Mouse (Mus musculus): ENCODE results near the gene Grrp1. TPM values are rescaled to one million over a fixed set of nuclear protein-coding genes. Genes with fewer than 3 reads are reported as not detected.

The Grrp1 gene
- polyA plus RNA-seq, 1 experiment from 2014 or later = 10.1 TPM

DNA sequence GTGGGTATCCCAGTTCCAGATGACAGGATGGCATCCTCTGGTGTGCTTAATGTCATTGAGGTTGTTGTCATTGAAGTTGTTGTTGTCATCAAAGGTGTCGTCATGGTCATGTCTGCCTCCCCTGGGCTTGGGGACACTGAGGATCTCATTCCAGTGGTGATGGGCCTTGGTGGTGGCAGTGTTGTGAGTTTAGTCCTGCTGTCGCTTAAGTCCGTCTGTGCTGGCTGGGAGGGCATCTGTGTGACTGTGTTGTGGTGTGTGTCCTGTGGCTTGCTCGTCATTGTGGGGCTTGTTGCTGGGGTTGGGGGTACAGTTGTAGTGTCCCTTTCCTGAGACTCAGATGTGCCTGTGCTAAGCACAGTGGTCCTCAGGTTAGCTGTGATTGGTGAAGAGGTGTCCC lies 51.0 kb downstream of the Grrp1 start, which contains the start of gene Gm7534:
Gene Gm7534 (minus strand): TSS at position 101 of the 400 bp plus-strand sequence.
- Histone ChIP-seq H3K36me3 (ENCODE audit: control insufficient read depth, insufficient read depth, low read length) (no peaks in the 10 kb centered on the region), H3K27me3 (replicated peaks; ENCODE audit: control insufficient read depth, insufficient read depth, low read length) (no peaks in the 10 kb centered on the region), H3K9ac (ENCODE audit: low read length) (no peak within 1 kb of the TSS), H3K27ac (ENCODE audit: low read depth, low read length) (no peak within 1 kb of the TSS), H3K9me3 (replicated peaks; ENCODE audit: control insufficient read depth, low read length) (no peaks in the 10 kb centered on the region), H3K4me2 (ENCODE audit: low read length) (no peak within 1 kb of the TSS), H3K4me1 (ENCODE audit: control insufficient read depth, insufficient read depth, low read length) (no peaks in the 10 kb centered on the region), H3K4me3 (ENCODE audit: low read depth, low read length) (no peak within 1 kb of the TSS)
- no peak for DNase-seq (ENCODE audit: low spot score)
- no peak for ATAC-seq
- WGBS = 92% methylated on average over 4 of the region's 4 CpGs

Other genes starting within 250 kb of the Grrp1 start
- not detected in 2 replicates for gene Lin28a, start 235.3 kb downstream of the Grrp1 start, polyA plus RNA-seq (2014; fragmentation: Nextera tagmentation; extraction: Ambion mirVana)
- gene Zfp683, start 200.3 kb downstream of the Grrp1 start, polyA plus RNA-seq (2014; fragmentation: Nextera tagmentation; extraction: Ambion mirVana) = not detected in 2 replicates
- 0.72 and 1.9 TPM in 2 replicates for gene Crybg2, start 193.3 kb downstream of the Grrp1 start, polyA plus RNA-seq (2014; fragmentation: Nextera tagmentation; extraction: Ambion mirVana)
- 1.3 and 2.3 TPM in 2 replicates for gene Cd52, start 159.0 kb downstream of the Grrp1 start, polyA plus RNA-seq (2014; fragmentation: Nextera tagmentation; extraction: Ambion mirVana)
- gene Ubxn11, start 151.5 kb downstream of the Grrp1 start, polyA plus RNA-seq (2014; fragmentation: Nextera tagmentation; extraction: Ambion mirVana) = 9.0 and 12.5 TPM in 2 replicates
- 351 and 372 TPM in 2 replicates for gene Sh3bgrl3, start 125.3 kb downstream of the Grrp1 start, polyA plus RNA-seq (2014; fragmentation: Nextera tagmentation; extraction: Ambion mirVana)
- 20.1 and 21.3 TPM in 2 replicates for gene Cep85, start 67.0 kb downstream of the Grrp1 start, polyA plus RNA-seq (2014; fragmentation: Nextera tagmentation; extraction: Ambion mirVana)
- not detected in 2 replicates for gene Gm7534, start 51.1 kb downstream of the Grrp1 start, polyA plus RNA-seq (2014; fragmentation: Nextera tagmentation; extraction: Ambion mirVana)
- gene Catsper4, start 26.7 kb downstream of the Grrp1 start, polyA plus RNA-seq (2014; fragmentation: Nextera tagmentation; extraction: Ambion mirVana) = not detected in 2 replicates
- gene Cnksr1, start 15.7 kb downstream of the Grrp1 start, polyA plus RNA-seq (2014; fragmentation: Nextera tagmentation; extraction: Ambion mirVana) = 0.36 TPM in 1 of 2 replicates, not detected in the other
- gene E130218I03Rik, start 10.4 kb downstream of the Grrp1 start, polyA plus RNA-seq (2014; fragmentation: Nextera tagmentation; extraction: Ambion mirVana) = 0.17 TPM in 1 of 2 replicates, not detected in the other
- gene Zfp593, start 8.5 kb downstream of the Grrp1 start, polyA plus RNA-seq (2014; fragmentation: Nextera tagmentation; extraction: Ambion mirVana) = 14.4 and 15.8 TPM in 2 replicates
- gene Gm30191, start 7.2 kb downstream of the Grrp1 start, polyA plus RNA-seq (2014; fragmentation: Nextera tagmentation; extraction: Ambion mirVana) = not detected in 2 replicates
- 32.2 and 40.5 TPM in 2 replicates for gene Pdik1l, start 33.8 kb upstream of the Grrp1 start, polyA plus RNA-seq (2014; fragmentation: Nextera tagmentation; extraction: Ambion mirVana)
- gene Trim63, start 61.0 kb upstream of the Grrp1 start, polyA plus RNA-seq (2014; fragmentation: Nextera tagmentation; extraction: Ambion mirVana) = not detected in 2 replicates
- gene Slc30a2, start 89.1 kb upstream of the Grrp1 start, polyA plus RNA-seq (2014; fragmentation: Nextera tagmentation; extraction: Ambion mirVana) = 0.05 and 0.06 TPM in 2 replicates
- 0.14 and 0.25 TPM in 2 replicates for gene Extl1, start 129.7 kb upstream of the Grrp1 start, polyA plus RNA-seq (2014; fragmentation: Nextera tagmentation; extraction: Ambion mirVana)
- gene Pafah2, start 142.2 kb upstream of the Grrp1 start, polyA plus RNA-seq (2014; fragmentation: Nextera tagmentation; extraction: Ambion mirVana) = 7.6 and 9.8 TPM in 2 replicates
- 7,624 and 8,172 TPM in 2 replicates for gene Stmn1, start 214.2 kb upstream of the Grrp1 start, polyA plus RNA-seq (2014; fragmentation: Nextera tagmentation; extraction: Ambion mirVana)
- gene Paqr7, start 242.6 kb upstream of the Grrp1 start, polyA plus RNA-seq (2014; fragmentation: Nextera tagmentation; extraction: Ambion mirVana) = 4.3 and 6.0 TPM in 2 replicates

All from forebrain, embryonic 14.5 days (tissue).